Mouse (Mus musculus) left cerebral cortex, postnatal 25 days (tissue): ENCODE measurements at regions not wholly inside any gene's neighbourhood (a gene's known extent, or its start where the extent isn't known, plus 50 kb on each side); places are given as distances from the start of the nearest gene placed in this dataset.
A peak's percentile ranks its signal among the peaks of the same experiment; 100 is the strongest.
"Not testable (repeated sequence)": the region's sequence is repeated elsewhere in the genome, so short reads cannot be mapped to it uniquely, and the experiment has no call there.

Source experiments
- DNase-seq, 2 experiments: peaks; one replicate each; pipeline ENCODE4 v3.0.0; 2022; ENCODE audit warnings: low spot score in 2 of 2, mixed read lengths in 1 of 2
- intact Hi-C: fragments of 180-260 bp; cut with DNase I; formaldehyde crosslinking; loops from one replicate; pipeline ENCODE4 v1.15.1; 2025

- DNase-seq, result no peak
- intact Hi-C loops, result no loop called here
These were observed 328.3 kb upstream of the Nox3 start for GRCm38 (mm10) chr17:4024384-4024783.

- intact Hi-C loops, result no loop called here
- DNase-seq, result no peak
These were observed 333.1 kb upstream of the Nox3 start for GRCm38 (mm10) chr17:4029202-4029601.

GRCm38 (mm10) chr17:4034816-4035360, 338.8 kb upstream of the Nox3 start:
- no peak for DNase-seq
- intact Hi-C loops, result no loop called here

GRCm38 (mm10) chr17:4040104-4040664, 344.1 kb upstream of the Nox3 start:
- intact Hi-C loops, result no loop called here
- peak in 1 of 2 experiments; percentile 27 for DNase-seq

GRCm38 (mm10) chr17:4060186-4060585, 364.1 kb upstream of the Nox3 start:
- intact Hi-C loops, DNase-seq: not testable (repeated sequence)

- intact Hi-C loops, result no loop called here
- DNase-seq, result peak; percentile 8 to 76
These were observed 377.3 kb upstream of the Nox3 start for GRCm38 (mm10) chr17:4073381-4073780.

- intact Hi-C loops, result no loop called here
- no peak for DNase-seq
These were observed 384.5 kb upstream of the Nox3 start for GRCm38 (mm10) chr17:4080564-4080963.

- DNase-seq, result no peak
- intact Hi-C loops, result no loop called here
These were observed 398.6 kb upstream of the Nox3 start for GRCm38 (mm10) chr17:4094621-4095020.

- DNase-seq, result no peak
- intact Hi-C loops, result no loop called here
These were observed 407.3 kb upstream of the Nox3 start for GRCm38 (mm10) chr17:4103321-4103720.

- DNase-seq, result no peak
These were observed 413.2 kb upstream of the Nox3 start for GRCm38 (mm10) chr17:4109263-4109662.

GRCm38 (mm10) chr17:4113021-4113420, 417.0 kb upstream of the Nox3 start:
- intact Hi-C loops, result no loop called here
- DNase-seq, result no peak

More at GRCm38 (mm10) chr17:4109263-4109662, 413.2 kb upstream of the Nox3 start:
- intact Hi-C loops, result no loop called here

- intact Hi-C loops, result no loop called here
- peak in 1 of 2 experiments; percentile 31 for DNase-seq
These were observed 420.4 kb upstream of the Nox3 start for GRCm38 (mm10) chr17:4116476-4116875.

- intact Hi-C loops, result no loop called here
- no peak for DNase-seq
These were observed 437.6 kb upstream of the Nox3 start for GRCm38 (mm10) chr17:4133678-4134077.

- intact Hi-C loops, result no loop called here
- DNase-seq, result no peak
These were observed 467.4 kb upstream of the Nox3 start for GRCm38 (mm10) chr17:4163502-4163901.

- no peak for DNase-seq
- intact Hi-C loops, result no loop called here
These were observed 477.9 kb upstream of the Nox3 start for GRCm38 (mm10) chr17:4173951-4174361.

- intact Hi-C loops, result no loop called here
- no peak for DNase-seq
These were observed 478.9 kb upstream of the Nox3 start for GRCm38 (mm10) chr17:4175006-4175405.

GRCm38 (mm10) chr17:4176524-4176923, 480.5 kb upstream of the Nox3 start:
- intact Hi-C loops, result no loop called here
- no peak for DNase-seq

GRCm38 (mm10) chr17:4177485-4178150, 481.6 kb upstream of the Nox3 start:
- no peak for DNase-seq
- intact Hi-C loops, result no loop called here

GRCm38 (mm10) chr17:4179271-4179670, 483.2 kb upstream of the Nox3 start:
- intact Hi-C loops, result no loop called here

GRCm38 (mm10) chr17:4182106-4182505, 486.0 kb upstream of the Nox3 start:
- peak in 1 of 2 experiments; percentile 51 for DNase-seq
- intact Hi-C loops, result no loop called here

More at GRCm38 (mm10) chr17:4179271-4179670, 483.2 kb upstream of the Nox3 start:
- no peak for DNase-seq

GRCm38 (mm10) chr17:4186802-4187201, 490.7 kb upstream of the Nox3 start:
- intact Hi-C loops, result no loop called here
- DNase-seq, result no peak
